Mouse (Mus musculus): ENCODE measurements around the gene Ccnt1.

GRCm38 (mm10) chr15:98569216-98569615 is 1.5 kb downstream of the Ccnt1 start:
- TF ChIP-seq CTCF (IDR thresholded peaks at IDR 0.05; ENCODE audit: borderline replicate concordance, control insufficient read depth, extremely low read depth, insufficient read depth, low read length, poor library complexity), result no peak
- TF ChIP-seq POLR2A (IDR thresholded peaks at IDR 0.05; ENCODE audit: control insufficient read depth, extremely low read depth, insufficient read depth, low read length, poor library complexity), result no peak
